Mouse (Mus musculus) brain, embryonic 14.5 days (tissue): ENCODE data around the gene Kcnc3.

Experiments
- CTCF ChIP-seq: fragments of 200-500 bp; IDR thresholded peaks from 2 replicates; pipeline ENCODE4 v1.5.1; 2012; ENCODE audit warnings: inconsistent platforms, mild to moderate bottlenecking, moderate library complexity, borderline replicate concordance; ENCODE audit not compliant: insufficient read depth, insufficient read length; ENCODE audit errors: extremely low read depth
- POLR2A ChIP-seq: fragments of 200-500 bp; IDR thresholded peaks from 2 replicates; pipeline ENCODE4 v1.6.1; 2012; ENCODE audit warnings: mild to moderate bottlenecking, inconsistent platforms, borderline replicate concordance; ENCODE audit not compliant: poor library complexity, insufficient read depth, insufficient read length, severe bottlenecking; ENCODE audit errors: extremely low read depth

- TF ChIP-seq CTCF (no peak), POLR2A (no peak)
Measured at GRCm38 (mm10) chr7:44576333-44576844, 14.1 kb upstream of the Kcnc3 start.
